Mouse (Mus musculus): ENCODE results near the gene Cnmd. TPM values are rescaled to one million over a fixed set of nuclear protein-coding genes. Genes with fewer than 3 reads are reported as not detected.
A peak's percentile ranks its signal among the peaks of the same experiment; 100 is the strongest.

The Cnmd gene
- total and polyA plus RNA-seq, 3 experiments = not detected

DNA sequence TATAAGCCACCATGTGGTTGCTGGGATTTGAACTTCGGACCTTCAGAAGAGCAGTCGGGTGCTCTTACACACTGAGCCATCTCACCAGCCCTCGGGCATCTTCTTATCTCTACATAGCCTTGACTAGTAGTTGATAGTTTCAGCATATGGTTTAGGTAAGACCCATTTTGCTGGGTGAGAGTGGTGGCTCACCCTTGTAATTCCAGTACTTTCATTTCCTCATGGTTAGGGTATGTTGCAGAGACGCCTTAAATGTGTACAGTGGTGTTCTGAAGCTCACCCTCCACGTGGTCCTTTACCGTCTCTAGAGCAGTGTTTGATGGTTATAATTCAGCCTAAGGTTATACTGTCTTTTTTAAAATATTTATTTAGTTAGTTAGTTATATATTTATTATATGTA lies 55.6 kb downstream of the Cnmd start (continued):
- TF ChIP-seq MEF2A (IDR thresholded peaks at IDR 0.05; ENCODE audit: borderline replicate concordance, low read depth, low read length) = no peak
- TF ChIP-seq ELF1 (IDR thresholded peaks at IDR 0.05; ENCODE audit: low read depth, low read length) = no peak
- TF ChIP-seq MAZ (IDR thresholded peaks at IDR 0.05; ENCODE audit: low read depth, low read length) = no peak
- no peak for TF ChIP-seq POLR2AphosphoS2 (IDR thresholded peaks at IDR 0.05; ENCODE audit: low read depth, low read length)
- peak; percentile 93 for TF ChIP-seq EP300 (IDR thresholded peaks at IDR 0.05; ENCODE audit: low read length)
- no peak for TF ChIP-seq CHD2 (IDR thresholded peaks at IDR 0.05; ENCODE audit: low read length)
- TF ChIP-seq MAX (IDR thresholded peaks at IDR 0.05; ENCODE audit: low read length) = peak; percentile 94
- TF ChIP-seq NRF1 (IDR thresholded peaks at IDR 0.05; ENCODE audit: low read depth, low read length) = no peak
- peak; percentile 66 for TF ChIP-seq JUN (IDR thresholded peaks at IDR 0.05; ENCODE audit: insufficient read depth, low read depth, low read length)
- peak; percentile 95 for TF ChIP-seq IRF4 (IDR thresholded peaks at IDR 0.05; ENCODE audit: low read depth, low read length)
- TF ChIP-seq MAFK (IDR thresholded peaks at IDR 0.05; ENCODE audit: insufficient replicate concordance, low read length) = peak; percentile 17; the same call in 1 of the 2 replicates
- TF ChIP-seq UBTF (IDR thresholded peaks at IDR 0.05; ENCODE audit: low read depth, low read length) = no peak
- TF ChIP-seq SMC3 (IDR thresholded peaks at IDR 0.05; ENCODE audit: low read depth, low read length) = no peak
- TF ChIP-seq RCOR1 (conservative IDR thresholded peaks at IDR 0.05; ENCODE audit: low read depth, low read length) = peak; percentile 72; the same call in 1 of the 2 replicates

DNA sequence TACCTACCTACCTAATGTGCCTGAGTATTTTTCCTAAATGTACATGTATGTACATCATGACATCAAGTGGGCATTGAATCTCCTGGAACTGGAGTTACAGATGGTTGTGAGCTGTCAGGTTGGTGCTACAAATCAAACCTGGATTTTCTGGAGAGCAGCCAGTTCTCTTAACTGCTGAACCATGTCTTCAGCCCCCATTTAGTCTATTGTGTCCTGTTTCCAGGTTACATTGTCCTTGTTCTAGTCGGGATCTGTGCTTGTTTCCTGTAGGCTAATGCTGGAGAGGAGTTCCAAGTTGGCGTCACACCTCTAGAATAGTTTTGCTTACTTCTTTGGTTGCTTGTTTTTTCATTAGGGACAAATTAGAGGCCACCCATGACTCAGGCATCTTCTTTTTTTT lies 56.1 kb downstream of the Cnmd start:
- in situ Hi-C loops (cut with MboI; ENCODE audit: low pct_ligation_motif_present, low pct_unique_long_range_greater_than_20kb, low sequenced_read_pairs) = loop anchor here (25.0 kb wide), 2 partner anchors 281 to 606 kb away; no protein-coding TSS in a partner anchor
- Histone ChIP-seq H3K9ac (ENCODE audit: insufficient read depth, low read depth) (no peak overlapping the region), H3K36me3 (replicated peaks in 1 of 2; ENCODE audit: control insufficient read depth in 1 of 2, insufficient read depth in 1 of 2, low read length in 1 of 2) (peaks cover 44 to 81% of the 10 kb centered on the region in 2 experiments), H3K79me2 (replicated peaks; ENCODE audit: control insufficient read depth, extremely low read depth, insufficient read depth, poor library complexity, severe bottlenecking) (no peaks in the 10 kb centered on the region), H3K27ac (ENCODE audit: insufficient read depth, low read depth) (no peak overlapping the region), H3K9me3 (replicated peaks; ENCODE audit: low read length) (no peaks in the 10 kb centered on the region), H3K4me1 (ENCODE audit: control insufficient read depth in 1 of 2, insufficient read depth in 2 of 2) (peaks cover 2 to 25% of the 10 kb centered on the region in 2 experiments; a peak in 3 of 4 replicates), H3K27me3 (replicated peaks) (no peaks in the 10 kb centered on the region), H3K4me3 (replicated peaks in 1 of 3; ENCODE audit: low read depth in 2 of 3, low read length in 2 of 3, poor library complexity in 1 of 3) (no peak overlapping the region), H3K4me2 (ENCODE audit: insufficient read depth, low read depth, poor library complexity, severe bottlenecking) (no peak overlapping the region)
- TF ChIP-seq NELFE (IDR thresholded peaks at IDR 0.05; ENCODE audit: low read depth, low read length) (no peak), MAFK (IDR thresholded peaks at IDR 0.05; ENCODE audit: insufficient replicate concordance, low read length) (peak; percentile 29; the same call in 1 of the 2 replicates)
- peak; percentile 58 for DNase-seq (ENCODE audit: extremely low read depth)
- dilution Hi-C loops (cut with MboI; ENCODE audit: extremely low pct_ligation_motif_present, extremely low pct_unique_long_range_greater_than_20kb, low sequenced_read_pairs) = no loop called here

DNA sequence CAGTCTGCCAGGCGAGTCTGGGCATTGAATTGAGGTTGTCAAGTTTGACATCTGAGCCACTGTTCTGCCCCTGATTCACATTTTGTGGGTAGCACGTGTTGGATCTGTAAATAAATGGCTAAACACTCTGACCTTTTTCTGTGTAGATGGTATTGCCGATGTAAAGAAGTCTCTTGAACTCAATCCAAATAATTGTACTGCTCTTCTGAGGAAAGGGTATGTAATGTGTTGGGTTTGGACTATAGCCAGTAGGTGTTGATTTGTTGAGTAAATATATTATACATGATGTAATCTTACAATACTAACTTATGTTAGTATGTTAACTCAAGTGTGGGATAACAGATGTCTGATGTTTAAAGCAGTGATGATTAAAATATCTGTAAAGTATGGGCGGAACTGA lies 65.4 kb downstream of the Cnmd start:
- Histone ChIP-seq H3K9me3 (replicated peaks; ENCODE audit: low read length) (no peaks in the 10 kb centered on the region), H3K79me2 (replicated peaks; ENCODE audit: control insufficient read depth, extremely low read depth, insufficient read depth, poor library complexity, severe bottlenecking) (peaks cover 18% of the 10 kb centered on the region), H3K4me2 (ENCODE audit: insufficient read depth, low read depth, poor library complexity, severe bottlenecking) (no peak overlapping the region), H3K4me1 (ENCODE audit: control insufficient read depth in 1 of 2, insufficient read depth in 2 of 2) (peaks cover 0 to 17% of the 10 kb centered on the region in 2 experiments; a peak in 2 of 4 replicates), H3K9ac (ENCODE audit: insufficient read depth, low read depth) (no peak overlapping the region), H3K27me3 (replicated peaks) (no peaks in the 10 kb centered on the region), H3K4me3 (replicated peaks in 1 of 3; ENCODE audit: low read depth in 2 of 3, low read length in 2 of 3, poor library complexity in 1 of 3) (no peak overlapping the region), H3K36me3 (replicated peaks in 1 of 2; ENCODE audit: control insufficient read depth in 1 of 2, insufficient read depth in 1 of 2, low read length in 1 of 2) (peaks cover 53 to 79% of the 10 kb centered on the region in 2 experiments), H3K27ac (ENCODE audit: insufficient read depth, low read depth) (no peak overlapping the region)
- dilution Hi-C loops (cut with MboI; ENCODE audit: extremely low pct_ligation_motif_present, extremely low pct_unique_long_range_greater_than_20kb, low sequenced_read_pairs) = no loop called here
- TF ChIP-seq TCF12 (IDR thresholded peaks at IDR 0.05; ENCODE audit: low read depth, low read length) = no peak
- TF ChIP-seq MAZ (IDR thresholded peaks at IDR 0.05; ENCODE audit: low read depth, low read length) = no peak
- TF ChIP-seq CHD1 (IDR thresholded peaks at IDR 0.05; ENCODE audit: low read depth, low read length) = no peak
- TF ChIP-seq ELF1 (IDR thresholded peaks at IDR 0.05; ENCODE audit: low read depth, low read length) = no peak
- TF ChIP-seq CHD2 (IDR thresholded peaks at IDR 0.05; ENCODE audit: low read length) = no peak
- TF ChIP-seq MAFK (IDR thresholded peaks at IDR 0.05; ENCODE audit: insufficient replicate concordance, low read length) = no peak
- no peak for TF ChIP-seq MEF2A (IDR thresholded peaks at IDR 0.05; ENCODE audit: borderline replicate concordance, low read depth, low read length)
- TF ChIP-seq KAT2A (IDR thresholded peaks at IDR 0.05; ENCODE audit: insufficient replicate concordance, low read length) = no peak
- no peak for TF ChIP-seq MXI1 (IDR thresholded peaks at IDR 0.05; ENCODE audit: low read depth, low read length)
- no peak for TF ChIP-seq MAX (IDR thresholded peaks at IDR 0.05; ENCODE audit: low read length)
- TF ChIP-seq CTCF (conservative IDR thresholded peaks at IDR 0.05 in 1 of 2, IDR thresholded peaks at IDR 0.05 in 1 of 2; ENCODE audit: low read depth in 2 of 2, low read length in 2 of 2) = no peak
- no peak for TF ChIP-seq EP300 (IDR thresholded peaks at IDR 0.05; ENCODE audit: low read length)
- TF ChIP-seq ZNF384 (IDR thresholded peaks at IDR 0.05; ENCODE audit: low read depth, low read length) = no peak
- no peak for TF ChIP-seq POLR2AphosphoS2 (IDR thresholded peaks at IDR 0.05; ENCODE audit: low read depth, low read length)
- TF ChIP-seq RAD21 (IDR thresholded peaks at IDR 0.05; ENCODE audit: low read depth, low read length) = no peak
- no peak for TF ChIP-seq SIN3A (IDR thresholded peaks at IDR 0.05; ENCODE audit: low read length)
- TF ChIP-seq USF1 (IDR thresholded peaks at IDR 0.05; ENCODE audit: low read depth, low read length) = no peak
- TF ChIP-seq NELFE (IDR thresholded peaks at IDR 0.05; ENCODE audit: low read depth, low read length) = no peak
- TF ChIP-seq ZMIZ1 (IDR thresholded peaks at IDR 0.05; ENCODE audit: low read depth, low read length) = no peak
- TF ChIP-seq PAX5 (IDR thresholded peaks at IDR 0.05; ENCODE audit: low read length) = no peak
- in situ Hi-C loops (cut with MboI; ENCODE audit: low pct_ligation_motif_present, low pct_unique_long_range_greater_than_20kb, low sequenced_read_pairs) = no loop called here
- no peak for DNase-seq (ENCODE audit: extremely low read depth)
